ENCODE assay signal across 12 mouse cellular contexts in genomic region chr2:118727911-118728310, GRCm38 (mm10). TPM values are rescaled to one million over a fixed set of nuclear protein-coding genes. Genes with fewer than 3 reads are reported as not detected.
A peak's percentile ranks its signal among the peaks of the same experiment; 100 is the strongest.
DNase-seq lines count a peak whose midpoint lies in the region; ATAC-seq and TF ChIP-seq lines count a peak whose summit lies in the region.
"Had no signal": no experiment of that assay in that cellular context is flagged by ENCODE, and none has a peak within 500 bp of the region (broad histone marks: within the 10 kb centered on the region; RNA-seq: fewer than 3 reads in every experiment).

No protein-coding gene starts in this region.

- H3K4me1 ChIP-seq in hindbrain, embryonic 15.5 days (replicated peaks): no peaks in the 10 kb centered on the region; the same call in 1 of the 2 replicates
- H3K4me1 ChIP-seq in hindbrain, embryonic 14.5 days (replicated peaks; ENCODE audit: control insufficient read depth, insufficient read depth, low read length): no peaks in the 10 kb centered on the region
- peaks cover 16% of the 10 kb centered on the region for H3K4me1 ChIP-seq in E14TG2a.4 (replicated peaks; ENCODE audit: low read depth, low read length)
- peaks cover 15% of the 10 kb centered on the region for H3K4me1 ChIP-seq in embryonic facial prominence, embryonic 10.5 days
- H3K4me1 ChIP-seq in liver, postnatal 0 days (ENCODE audit: insufficient read depth): peaks cover 34% of the 10 kb centered on the region

- no peak for TF ChIP-seq CTCF in E14TG2a.4 (conservative IDR thresholded peaks at IDR 0.05; ENCODE audit: low read length)
- no peak for TF ChIP-seq CTCF in liver, postnatal 0 days (IDR thresholded peaks at IDR 0.05; ENCODE audit: low read depth)

- no peak overlapping the region for H3K4me3 ChIP-seq in hindbrain, embryonic 15.5 days
- H3K4me3 ChIP-seq in hindbrain, embryonic 14.5 days (replicated peaks; ENCODE audit: low read length): no peak overlapping the region
- 0 out of 2 replicates have a peak overlapping the region, but pooled peaks have one; percentile 26 for H3K4me3 ChIP-seq in E14TG2a.4 (replicated peaks; ENCODE audit: low read length)
- H3K4me3 ChIP-seq in embryonic facial prominence, embryonic 10.5 days: peak overlapping the region; percentile 12; the same call in 1 of the 2 replicates
- peak overlapping the region; percentile 47 for H3K4me3 ChIP-seq in liver, postnatal 0 days (ENCODE audit: low read depth, low read length)

- intact Hi-C loops in left cerebral cortex, postnatal 4 days (cut with DNase I): no loop called here

- 0 out of 2 replicates have a peak, but pooled peaks have one; percentile 21 for ATAC-seq in hindbrain, embryonic 15.5 days (ENCODE audit: low FRiP score, low read depth)
- ATAC-seq in hindbrain, embryonic 14.5 days (ENCODE audit: low FRiP score): no peak
- no peak for ATAC-seq in liver, postnatal 0 days

- H3K9ac ChIP-seq in hindbrain, embryonic 15.5 days: no peak overlapping the region
- no peak overlapping the region for H3K9ac ChIP-seq in hindbrain, embryonic 14.5 days
- peak overlapping the region; percentile 42 for H3K9ac ChIP-seq in liver, postnatal 0 days (replicated peaks)

- DNase-seq in hindbrain, embryonic 14.5 days (ENCODE audit: low spot score): no peak
- no peak for DNase-seq in embryonic facial prominence, embryonic 10.5 days (ENCODE audit: low spot score)
- DNase-seq in liver, postnatal 0 days: no peak
- DNase-seq in testis, postnatal 14 days (ENCODE audit: low spot score): no peak
- DNase-seq in left cerebral cortex, postnatal 4 days: no peak
- no peak for DNase-seq in right cerebral cortex, postnatal 14 days

- no peaks in the 10 kb centered on the region for H3K9me3 ChIP-seq in hindbrain, embryonic 15.5 days
- H3K9me3 ChIP-seq in hindbrain, embryonic 14.5 days (ENCODE audit: control insufficient read depth, low read length): no peaks in the 10 kb centered on the region
- no peaks in the 10 kb centered on the region for H3K9me3 ChIP-seq in E14TG2a.4 (ENCODE audit: low read length)
- H3K9me3 ChIP-seq in embryonic facial prominence, embryonic 10.5 days: no peaks in the 10 kb centered on the region
- no peaks in the 10 kb centered on the region for H3K9me3 ChIP-seq in liver, postnatal 0 days (ENCODE audit: low read length)
- H3K9me3 ChIP-seq: G1E had no signal

- no peak overlapping the region for H3K4me2 ChIP-seq in hindbrain, embryonic 15.5 days
- no peak overlapping the region for H3K4me2 ChIP-seq in hindbrain, embryonic 14.5 days (replicated peaks)
- H3K4me2 ChIP-seq in liver, postnatal 0 days (ENCODE audit: low read depth, low read length): peak overlapping the region; percentile 62

- no peak for TF ChIP-seq EP300 in liver, postnatal 0 days (IDR thresholded peaks at IDR 0.05; ENCODE audit: low read depth)

- H3K27ac ChIP-seq in hindbrain, embryonic 15.5 days (replicated peaks): no peak overlapping the region
- no peak overlapping the region for H3K27ac ChIP-seq in hindbrain, embryonic 14.5 days
- H3K27ac ChIP-seq in embryonic facial prominence, embryonic 10.5 days (replicated peaks): 0 out of 2 replicates have a peak overlapping the region, but pooled peaks have one; percentile 40
- H3K27ac ChIP-seq in liver, postnatal 0 days (ENCODE audit: low read depth): peak overlapping the region; percentile 44

- no peaks in the 10 kb centered on the region for H3K36me3 ChIP-seq in hindbrain, embryonic 15.5 days
- H3K36me3 ChIP-seq in hindbrain, embryonic 14.5 days (replicated peaks; ENCODE audit: control insufficient read depth, insufficient read depth): no peaks in the 10 kb centered on the region
- H3K36me3 ChIP-seq in E14TG2a.4 (ENCODE audit: insufficient read depth, low read length): no peaks in the 10 kb centered on the region
- no peaks in the 10 kb centered on the region for H3K36me3 ChIP-seq in embryonic facial prominence, embryonic 10.5 days (replicated peaks)
- H3K36me3 ChIP-seq in liver, postnatal 0 days (replicated peaks; ENCODE audit: insufficient read depth, low read length): no peaks in the 10 kb centered on the region
- H3K36me3 ChIP-seq: G1E had no signal

- 0 out of 2 replicates have a peak, but pooled peaks cover 10% of the 10 kb centered on the region for H3K27me3 ChIP-seq in hindbrain, embryonic 15.5 days
- peaks cover 20% of the 10 kb centered on the region; the same call in 1 of the 2 replicates for H3K27me3 ChIP-seq in hindbrain, embryonic 14.5 days (ENCODE audit: control insufficient read depth, insufficient read depth, low read length)
- peaks cover 92% of the 10 kb centered on the region for H3K27me3 ChIP-seq in E14TG2a.4 (ENCODE audit: insufficient read depth, low read length)
- H3K27me3 ChIP-seq in embryonic facial prominence, embryonic 10.5 days (replicated peaks; ENCODE audit: low read depth, poor library complexity, severe bottlenecking): peaks cover 90% of the 10 kb centered on the region
- H3K27me3 ChIP-seq in liver, postnatal 0 days (ENCODE audit: insufficient read depth, low read length): peaks cover 4% of the 10 kb centered on the region; the same call in 1 of the 2 replicates

- 36% methylated on average over 9 of the region's 9 CpGs for WGBS in hindbrain, embryonic 15.5 days
- 31% methylated on average over 9 of the region's 9 CpGs for whole genome bisulfite sequencing in hindbrain, embryonic 14.5 days
- WGBS in embryonic facial prominence, embryonic 10.5 days: 21% methylated on average over 9 of the region's 9 CpGs
- 8% methylated on average over 9 of the region's 9 CpGs for WGBS in liver, postnatal 0 days (ENCODE audit: insufficient replicate concordance)

RNA-seq across cellular contexts. Expression of gene Plcb2, which starts 0.3 kb away (rescaled TPM):
- polyA plus RNA-seq in hindbrain, embryonic 15.5 days (2015; fragmentation: Nextera tagmentation; extraction: Ambion mirVana): 0.80 and 0.96 TPM in 2 replicates
- polyA plus RNA-seq in hindbrain, embryonic 14.5 days (2014; fragmentation: Nextera tagmentation; extraction: Ambion mirVana): 0.54 and 0.69 TPM in 2 replicates
- polyA plus RNA-seq in embryonic facial prominence, embryonic 10.5 days (2016; fragmentation: Nextera tagmentation; extraction: Ambion mirVana): 0.41 and 0.44 TPM in 2 replicates
- polyA plus RNA-seq in liver, postnatal 0 days (2015; fragmentation: Nextera tagmentation; extraction: Ambion mirVana): 1.7 and 1.9 TPM in 2 replicates
- total RNA-seq in left cerebral cortex, postnatal 4 days (2021): 1 to 10 TPM; 1.8 to 2.1 TPM

RNA-seq across cellular contexts. Expression of gene Inafm2, which starts 17.6 kb away (rescaled TPM):
- 18.9 and 20.6 TPM in 2 replicates for polyA plus RNA-seq in hindbrain, embryonic 15.5 days (2015; fragmentation: Nextera tagmentation; extraction: Ambion mirVana)
- polyA plus RNA-seq in hindbrain, embryonic 14.5 days (2014; fragmentation: Nextera tagmentation; extraction: Ambion mirVana): 29.5 and 30.6 TPM in 2 replicates
- polyA plus RNA-seq in embryonic facial prominence, embryonic 10.5 days (2016; fragmentation: Nextera tagmentation; extraction: Ambion mirVana): 15.8 and 16.8 TPM in 2 replicates
- polyA plus RNA-seq in liver, postnatal 0 days (2015; fragmentation: Nextera tagmentation; extraction: Ambion mirVana): 14.0 and 14.7 TPM in 2 replicates
- total RNA-seq in left cerebral cortex, postnatal 4 days (2021): 10 to 100 TPM; 17.8 to 19.7 TPM

RNA-seq across cellular contexts. Expression of gene Ankrd63, which starts 24.1 kb away (rescaled TPM):
- 0.05 TPM in 1 of 2 replicates, not detected in the other for polyA plus RNA-seq in hindbrain, embryonic 15.5 days (2015; fragmentation: Nextera tagmentation; extraction: Ambion mirVana)
- polyA plus RNA-seq in hindbrain, embryonic 14.5 days (2014; fragmentation: Nextera tagmentation; extraction: Ambion mirVana): not detected in 2 replicates
- not detected in 2 replicates for polyA plus RNA-seq in embryonic facial prominence, embryonic 10.5 days (2016; fragmentation: Nextera tagmentation; extraction: Ambion mirVana)
- polyA plus RNA-seq in liver, postnatal 0 days (2015; fragmentation: Nextera tagmentation; extraction: Ambion mirVana): 0.02 TPM in 1 of 2 replicates, not detected in the other
- 1 to 10 TPM; 2.2 to 2.5 TPM for total RNA-seq in left cerebral cortex, postnatal 4 days (2021)
- polyA plus RNA-seq: G1E had no signal

RNA-seq across cellular contexts. Expression of gene Ccdc9b, which starts 34.5 kb away (rescaled TPM):
- 1.0 and 1.5 TPM in 2 replicates for polyA plus RNA-seq in hindbrain, embryonic 15.5 days (2015; fragmentation: Nextera tagmentation; extraction: Ambion mirVana)
- 0.48 and 0.87 TPM in 2 replicates for polyA plus RNA-seq in hindbrain, embryonic 14.5 days (2014; fragmentation: Nextera tagmentation; extraction: Ambion mirVana)
- polyA plus RNA-seq in embryonic facial prominence, embryonic 10.5 days (2016; fragmentation: Nextera tagmentation; extraction: Ambion mirVana): 0.29 and 0.41 TPM in 2 replicates
- 0.36 and 0.52 TPM in 2 replicates for polyA plus RNA-seq in liver, postnatal 0 days (2015; fragmentation: Nextera tagmentation; extraction: Ambion mirVana)
- total RNA-seq in left cerebral cortex, postnatal 4 days (2021): 1 to 10 TPM; 1.8 to 2.1 TPM
- polyA plus RNA-seq: G1E had no signal

RNA-seq across cellular contexts. Expression of gene Phgr1, which starts 44.7 kb away (rescaled TPM):
- polyA plus RNA-seq in hindbrain, embryonic 15.5 days (2015; fragmentation: Nextera tagmentation; extraction: Ambion mirVana): not detected in 2 replicates
- polyA plus RNA-seq in hindbrain, embryonic 14.5 days (2014; fragmentation: Nextera tagmentation; extraction: Ambion mirVana): not detected in 2 replicates
- polyA plus RNA-seq in embryonic facial prominence, embryonic 10.5 days (2016; fragmentation: Nextera tagmentation; extraction: Ambion mirVana): not detected in 2 replicates
- polyA plus RNA-seq in liver, postnatal 0 days (2015; fragmentation: Nextera tagmentation; extraction: Ambion mirVana): not detected in 2 replicates
- not detected for total RNA-seq in left cerebral cortex, postnatal 4 days (2021)
- total RNA-seq: G1E; layer of hippocampus, adult 18-20 months; megakaryocyte progenitor cell, adult 5-6 weeks had no signal
- polyA plus RNA-seq: frontal cortex, adult 2 months; G1E had no signal

Comparison
In these comparisons a context has a peak if more than half of its experiments do, and no peak if none do; other contexts are left out.
1. H3K27ac ChIP-seq: peak in embryonic facial prominence, embryonic 10.5 days (single experiment) and liver, postnatal 0 days (single experiment); none in hindbrain, embryonic 15.5 days (single experiment) and hindbrain, embryonic 14.5 days (single experiment).
2. H3K4me3 ChIP-seq: peak in E14TG2a.4 (single experiment), embryonic facial prominence, embryonic 10.5 days (single experiment) and liver, postnatal 0 days (single experiment); none in hindbrain, embryonic 15.5 days (single experiment) and hindbrain, embryonic 14.5 days (single experiment).